Mouse (Mus musculus) cerebellum, adult 8-10 months (tissue): Measurements from ENCODE around the gene Myh3.

Experiments used
- DNase-seq: peaks from one replicate; pipeline ENCODE4 v3.0.0; 2022

Myh3 gene

GRCm38 (mm10) chr11:67078000-67078399 is at the start of gene Myh3:
Gene Myh3 (plus strand): TSS chr11:67078300.
- no peak for DNase-seq

GRCm38 (mm10) chr11:67030904-67031602 is 47.0 kb upstream of the Myh3 start:
- DNase-seq, result no peak

GRCm38 (mm10) chr11:67031603-67031915 is 46.5 kb upstream of the Myh3 start:
- no peak for DNase-seq

- no peak for DNase-seq
These were observed 43.2 kb upstream of the Myh3 start for GRCm38 (mm10) chr11:67034775-67035485.

GRCm38 (mm10) chr11:67036229-67036628 is 41.9 kb upstream of the Myh3 start:
- no peak for DNase-seq

- DNase-seq, result no peak
These were observed 41.2 kb upstream of the Myh3 start for GRCm38 (mm10) chr11:67036892-67037291.

- no peak for DNase-seq
These were observed 38.3 kb upstream of the Myh3 start for GRCm38 (mm10) chr11:67039799-67040198.

- DNase-seq, result no peak
These were observed 37.6 kb upstream of the Myh3 start for GRCm38 (mm10) chr11:67040483-67040882.

- DNase-seq, result no peak
These were observed 35.1 kb upstream of the Myh3 start for GRCm38 (mm10) chr11:67043007-67043406.

- no peak for DNase-seq
These were observed 33.1 kb upstream of the Myh3 start for GRCm38 (mm10) chr11:67044959-67045358.

- no peak for DNase-seq
These were observed 30.9 kb upstream of the Myh3 start for GRCm38 (mm10) chr11:67047199-67047598.

- no peak for DNase-seq
These were observed 29.6 kb upstream of the Myh3 start for GRCm38 (mm10) chr11:67048496-67048895.

GRCm38 (mm10) chr11:67049256-67049655 is 28.8 kb upstream of the Myh3 start:
- no peak for DNase-seq

- no peak for DNase-seq
These were observed 26.3 kb upstream of the Myh3 start for GRCm38 (mm10) chr11:67051676-67052320.

GRCm38 (mm10) chr11:67052321-67052952 is 25.7 kb upstream of the Myh3 start, which contains the start of the genes Adprm and Sco1:
Gene Adprm (minus strand): TSS chr11:67052594.
Gene Sco1 (plus strand): TSS chr11:67052670.
- DNase-seq, result peak; percentile 82

- DNase-seq, result no peak
These were observed 23.2 kb upstream of the Myh3 start for GRCm38 (mm10) chr11:67054754-67055365.

- no peak for DNase-seq
These were observed 16.8 kb upstream of the Myh3 start for GRCm38 (mm10) chr11:67061311-67061710.

- DNase-seq, result no peak
These were observed 15.4 kb upstream of the Myh3 start for GRCm38 (mm10) chr11:67062726-67063125.

- DNase-seq, result no peak
These were observed 10.4 kb upstream of the Myh3 start for GRCm38 (mm10) chr11:67067741-67068140.

- DNase-seq, result no peak
These were observed 5.4 kb upstream of the Myh3 start for GRCm38 (mm10) chr11:67072615-67073130.

- DNase-seq, result no peak
These were observed 3.1 kb upstream of the Myh3 start for GRCm38 (mm10) chr11:67075036-67075435.

- no peak for DNase-seq
These were observed 1.3 kb upstream of the Myh3 start for GRCm38 (mm10) chr11:67076781-67077180.

GRCm38 (mm10) chr11:67077435-67077834 is 665 bp upstream of the Myh3 start:
- DNase-seq, result no peak
